Comparison of ENCODE assay signal across 8 mouse cellular contexts in the genomic region with DNA sequence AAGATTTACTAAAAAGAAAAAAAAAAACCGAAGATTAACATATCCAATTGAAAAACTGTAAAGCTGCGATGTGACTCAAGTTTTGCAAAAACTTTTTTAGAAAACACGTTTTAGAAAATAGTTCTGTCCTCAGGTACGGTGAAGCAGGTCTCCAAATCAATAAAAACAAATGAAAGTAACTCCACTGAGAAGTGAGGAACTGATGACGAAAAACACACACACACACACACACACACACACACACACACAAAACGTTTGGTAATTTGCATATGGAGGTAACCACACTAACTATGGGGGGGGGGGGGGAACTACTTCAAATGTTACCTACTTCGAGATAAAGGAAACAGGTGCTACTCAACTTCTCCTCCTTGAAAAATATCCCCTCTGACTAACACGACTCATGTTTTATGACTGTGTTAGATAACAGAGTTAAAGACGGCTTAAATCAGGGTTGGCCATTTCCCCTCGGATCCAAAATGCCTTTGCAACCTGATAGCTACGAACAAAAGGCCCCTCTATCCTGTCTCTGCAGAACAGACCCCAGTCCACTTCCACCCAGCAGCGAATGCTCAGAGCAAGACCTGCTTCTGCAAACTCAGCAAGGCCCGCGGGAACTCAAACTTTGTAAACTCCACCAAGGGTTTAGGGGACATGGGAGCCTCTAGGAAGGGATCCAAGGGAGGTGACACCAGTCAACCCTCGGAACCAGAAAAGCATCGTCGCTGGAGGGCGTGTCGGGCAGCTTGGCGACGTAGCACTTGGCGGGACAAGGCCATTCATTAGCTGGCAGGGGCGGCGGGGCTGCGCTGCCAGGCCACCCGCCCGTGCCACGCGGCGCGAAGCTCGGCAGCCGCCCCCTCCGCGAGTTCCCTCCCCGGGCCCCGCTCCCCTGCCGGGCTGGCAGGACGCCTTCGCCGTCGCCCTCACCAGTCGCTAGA. TPM values are rescaled to one million over a fixed set of nuclear protein-coding genes. Genes with fewer than 3 reads are reported as not detected.
DNase-seq lines count a peak whose midpoint lies in the region; ATAC-seq lines count a peak whose summit lies in the region.

No protein-coding gene starts in this region.

- H3K27ac ChIP-seq in forebrain, embryonic 15.5 days (replicated peaks) = peak overlapping the region; percentile 98

- peaks cover 15% of the 10 kb centered on the region for H3K4me1 ChIP-seq in forebrain, embryonic 15.5 days

- WGBS in forebrain, embryonic 15.5 days = under 1% methylated on average over 43 of the region's 43 CpGs

- no peaks in the 10 kb centered on the region for H3K27me3 ChIP-seq in forebrain, embryonic 15.5 days

- peak overlapping the region; percentile 80 for H3K4me2 ChIP-seq in forebrain, embryonic 15.5 days (replicated peaks)

- peak overlapping the region; percentile 87 for H3K4me3 ChIP-seq in forebrain, embryonic 15.5 days

- H3K36me3 ChIP-seq in forebrain, embryonic 15.5 days = no peaks in the 10 kb centered on the region

- no peaks in the 10 kb centered on the region for H3K9me3 ChIP-seq in forebrain, embryonic 15.5 days

- H3K9ac ChIP-seq in forebrain, embryonic 15.5 days (replicated peaks) = peak overlapping the region; percentile 97

- ATAC-seq in forebrain, embryonic 15.5 days (replicated peaks) = peak; percentile 88
- ATAC-seq in hematopoietic stem cell, adult 5-6 weeks (replicated peaks in 1 of 2; ENCODE audit: insufficient read depth in 1 of 2, low FRiP score in 2 of 2, low TSS enrichment in 1 of 2, low read depth in 1 of 2, poor library complexity in 2 of 2, severe bottlenecking in 2 of 2) = peak; percentile 69 to 70

- DNase-seq in MN1 (ENCODE audit: low spot score) = peak; percentile 81
- peak; percentile 72 for DNase-seq in cerebellum, adult 11 months
- peak; percentile 75 for DNase-seq in layer of hippocampus, adult 9-11 months
- DNase-seq in lung, postnatal 36 days = peak; percentile 84
- DNase-seq in retina, embryonic 14.5 days (ENCODE audit: low spot score) = peak; percentile 80
- DNase-seq in urinary bladder, adult 2 months (ENCODE audit: low spot score) = peak; percentile 57

RNA-seq across cellular contexts. Expression of gene Ibtk, which starts 0.7 kb away (rescaled TPM):
- polyA plus RNA-seq in forebrain, embryonic 15.5 days (2015; fragmentation: Nextera tagmentation; extraction: Ambion mirVana) = 32.8 and 33.5 TPM in 2 replicates
- 79.8 and 102 TPM in 2 replicates for total RNA-seq in hematopoietic stem cell, adult 5-6 weeks (2017)
- polyA plus RNA-seq in urinary bladder, adult 2 months (2012; rRNA removed) = 23.6 and 26.4 TPM in 2 replicates

Comparison
In these comparisons a context has a peak if more than half of its experiments do, and no peak if none do; other contexts are left out.
1. Peak in every context shown above with its lines: DNase-seq, ATAC-seq, H3K4me3 ChIP-seq and H3K27ac ChIP-seq.